Mouse (Mus musculus) heart, adult 2 months (tissue): Measurements from ENCODE around the gene Kcnk10.
A peak's percentile ranks its signal among the peaks of the same experiment; 100 is the strongest.

Source experiments
- CTCF ChIP-seq: fragments of 200-600 bp; IDR thresholded peaks from 2 replicates; pipeline ENCODE4 v1.8.1; 2022; ENCODE audit warnings: antibody characterized with exemption, mild to moderate bottlenecking, moderate library complexity
- EP300 ChIP-seq: fragments of 200-500 bp; IDR thresholded peaks from 2 replicates; pipeline ENCODE4 v1.6.1; 2011; ENCODE audit warnings: low read depth, low read length, control low read depth; ENCODE audit not compliant: insufficient read depth
- POLR2A ChIP-seq: fragments of 200-500 bp; IDR thresholded peaks from 2 replicates; pipeline ENCODE4 v1.6.1; 2011; ENCODE audit warnings: mild to moderate bottlenecking, low read depth, low read length, control low read depth; ENCODE audit not compliant: insufficient read depth

DNA sequence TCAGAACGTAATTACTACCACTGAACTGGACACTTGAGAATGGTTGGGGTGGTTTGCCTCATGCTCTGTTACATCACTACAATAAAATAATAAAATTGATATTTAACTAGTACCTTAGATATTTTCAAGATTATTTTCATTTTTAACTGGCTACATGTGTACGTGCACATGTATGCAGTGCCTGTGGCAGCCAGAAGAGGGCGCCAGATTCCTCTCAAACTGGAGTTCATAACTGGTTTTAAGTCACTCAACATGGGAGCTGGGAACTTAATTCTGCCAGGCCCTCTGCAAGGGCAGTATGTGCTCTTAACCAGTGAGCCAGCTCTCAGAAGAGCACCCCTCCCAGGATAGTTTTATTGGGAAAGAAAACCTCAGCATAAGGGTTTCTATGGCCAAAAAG, 118.2 kb downstream of the Kcnk10 start:
- TF ChIP-seq EP300 (no peak), CTCF (peak; percentile 52), POLR2A (no peak)
